Mouse (Mus musculus): ENCODE measurements around the gene Kctd12b. TPM values are rescaled to one million over a fixed set of nuclear protein-coding genes. Genes with fewer than 3 reads are reported as not detected.
A peak's percentile ranks its signal among the peaks of the same experiment; 100 is the strongest.
"Not testable (repeated sequence)": the region's sequence is repeated elsewhere in the genome, so short reads cannot be mapped to it uniquely, and the experiment has no call there.

Gene Kctd12b
- total and polyA plus RNA-seq, 3 experiments: 4.0 to 7.5 (median 5.9) TPM

GRCm38 (mm10) chrX:153719602-153720001 lies 23.4 kb upstream of the Kctd12b start:
- TF ChIP-seq CTCF (IDR thresholded peaks at IDR 0.05) (peak; percentile 68), POLR2A (IDR thresholded peaks at IDR 0.05; ENCODE audit: insufficient read depth, low read depth, low read length) (no peak), EP300 (IDR thresholded peaks at IDR 0.05; ENCODE audit: insufficient read depth, low read depth, low read length) (no peak)
- intact Hi-C loops (cut with DNase I): loop anchor here (1.0 kb wide), 1 partner anchor 330 kb away; no protein-coding TSS in a partner anchor
- no peak overlapping the region for H3K9ac ChIP-seq (ENCODE audit: low read depth, low read length)
- no peaks in the 10 kb centered on the region for H3K4me1 ChIP-seq (ENCODE audit: control insufficient read depth, insufficient read depth, low read length)
- WGBS: 30% methylated on average over 4 of the region's 4 CpGs
- no peaks in the 10 kb centered on the region for H3K79me2 ChIP-seq (replicated peaks; ENCODE audit: control insufficient read depth, insufficient read depth, low read length)
- no peak overlapping the region for H3K4me3 ChIP-seq
- H3K27me3 ChIP-seq (ENCODE audit: control insufficient read depth, insufficient read depth, low read length): no peaks in the 10 kb centered on the region
- H3K27ac ChIP-seq: no peak overlapping the region
- no peak for DNase-seq
- H3K36me3 ChIP-seq (ENCODE audit: control insufficient read depth, insufficient read depth, low read length): no peaks in the 10 kb centered on the region

GRCm38 (mm10) chrX:153716716-153717115 lies 20.5 kb upstream of the Kctd12b start:
- 76% methylated on average over 2 of the region's 2 CpGs for WGBS
- H3K27me3 ChIP-seq (ENCODE audit: control insufficient read depth, insufficient read depth, low read length): no peaks in the 10 kb centered on the region
- H3K79me2 ChIP-seq (replicated peaks; ENCODE audit: control insufficient read depth, insufficient read depth, low read length): no peaks in the 10 kb centered on the region
- DNase-seq: no peak
- intact Hi-C loops (cut with DNase I): no loop called here
- no peak overlapping the region for H3K27ac ChIP-seq
- no peak for TF ChIP-seq EP300 (IDR thresholded peaks at IDR 0.05; ENCODE audit: insufficient read depth, low read depth, low read length)
- no peak for TF ChIP-seq CTCF (IDR thresholded peaks at IDR 0.05)
- no peak for TF ChIP-seq POLR2A (IDR thresholded peaks at IDR 0.05; ENCODE audit: insufficient read depth, low read depth, low read length)
- H3K9ac ChIP-seq (ENCODE audit: low read depth, low read length): no peak overlapping the region
- H3K36me3 ChIP-seq (ENCODE audit: control insufficient read depth, insufficient read depth, low read length): no peaks in the 10 kb centered on the region
- H3K4me3 ChIP-seq: no peak overlapping the region
- no peaks in the 10 kb centered on the region for H3K4me1 ChIP-seq (ENCODE audit: control insufficient read depth, insufficient read depth, low read length)

GRCm38 (mm10) chrX:153707735-153708134 lies 11.5 kb upstream of the Kctd12b start:
- no peak overlapping the region for H3K4me3 ChIP-seq
- intact Hi-C loops (cut with DNase I): loop anchor here (1.0 to 2.0 kb wide), 2 partner anchors 71 to 108 kb away; no protein-coding TSS in a partner anchor
- DNase-seq: peak in 1 of 2 experiments; percentile 50
- WGBS: 33% methylated on average over 4 of the region's 4 CpGs
- H3K27ac ChIP-seq: no peak overlapping the region
- no peaks in the 10 kb centered on the region for H3K4me1 ChIP-seq (ENCODE audit: control insufficient read depth, insufficient read depth, low read length)
- H3K27me3 ChIP-seq (ENCODE audit: control insufficient read depth, insufficient read depth, low read length): no peaks in the 10 kb centered on the region
- H3K79me2 ChIP-seq (replicated peaks; ENCODE audit: control insufficient read depth, insufficient read depth, low read length): no peaks in the 10 kb centered on the region
- H3K9ac ChIP-seq (ENCODE audit: low read depth, low read length): no peak overlapping the region
- H3K36me3 ChIP-seq (ENCODE audit: control insufficient read depth, insufficient read depth, low read length): no peaks in the 10 kb centered on the region
- TF ChIP-seq EP300 (IDR thresholded peaks at IDR 0.05; ENCODE audit: insufficient read depth, low read depth, low read length) (no peak), CTCF (IDR thresholded peaks at IDR 0.05) (peak; percentile 80)

GRCm38 (mm10) chrX:153700463-153700862 lies 4.3 kb upstream of the Kctd12b start:
- H3K79me2 ChIP-seq (replicated peaks; ENCODE audit: control insufficient read depth, insufficient read depth, low read length): no peaks in the 10 kb centered on the region

GRCm38 (mm10) chrX:153668233-153668632 lies 28.0 kb downstream of the Kctd12b start:
- not testable (repeated sequence) for H3K27me3 ChIP-seq (ENCODE audit: control insufficient read depth, insufficient read depth, low read length); H3K4me1 ChIP-seq (ENCODE audit: control insufficient read depth, insufficient read depth, low read length); H3K9ac ChIP-seq (ENCODE audit: low read depth, low read length); H3K27ac ChIP-seq; H3K79me2 ChIP-seq (replicated peaks; ENCODE audit: control insufficient read depth, insufficient read depth, low read length); DNase-seq; H3K36me3 ChIP-seq (ENCODE audit: control insufficient read depth, insufficient read depth, low read length); H3K4me3 ChIP-seq
- WGBS: 60% methylated on average over 2 of the region's 2 CpGs
- intact Hi-C loops (cut with DNase I): loop anchor here (5.0 kb wide), 1 partner anchor 36 kb away; no protein-coding TSS in a partner anchor

More at GRCm38 (mm10) chrX:153700463-153700862, 4.3 kb upstream of the Kctd12b start:
- H3K27ac ChIP-seq: no peak overlapping the region
- H3K4me1 ChIP-seq (ENCODE audit: control insufficient read depth, insufficient read depth, low read length): no peaks in the 10 kb centered on the region
- no peak overlapping the region for H3K9ac ChIP-seq (ENCODE audit: low read depth, low read length)
- 71% methylated on average over 3 of the region's 3 CpGs for WGBS
- no peak for DNase-seq
- intact Hi-C loops (cut with DNase I): no loop called here
- TF ChIP-seq CTCF (IDR thresholded peaks at IDR 0.05) (no peak), POLR2A (IDR thresholded peaks at IDR 0.05; ENCODE audit: insufficient read depth, low read depth, low read length) (no peak), EP300 (IDR thresholded peaks at IDR 0.05; ENCODE audit: insufficient read depth, low read depth, low read length) (no peak)
- no peaks in the 10 kb centered on the region for H3K27me3 ChIP-seq (ENCODE audit: control insufficient read depth, insufficient read depth, low read length)
- no peak overlapping the region for H3K4me3 ChIP-seq
- no peaks in the 10 kb centered on the region for H3K36me3 ChIP-seq (ENCODE audit: control insufficient read depth, insufficient read depth, low read length)

GRCm38 (mm10) chrX:153664903-153665302 lies 31.3 kb downstream of the Kctd12b start:
- H3K27ac ChIP-seq: no peak overlapping the region
- H3K36me3 ChIP-seq (ENCODE audit: control insufficient read depth, insufficient read depth, low read length): no peaks in the 10 kb centered on the region
- no peak overlapping the region for H3K4me3 ChIP-seq
- no peaks in the 10 kb centered on the region for H3K4me1 ChIP-seq (ENCODE audit: control insufficient read depth, insufficient read depth, low read length)
- no peaks in the 10 kb centered on the region for H3K27me3 ChIP-seq (ENCODE audit: control insufficient read depth, insufficient read depth, low read length)
- intact Hi-C loops (cut with DNase I): loop anchor here (5.0 kb wide), 1 partner anchor 33 kb away; no protein-coding TSS in a partner anchor
- WGBS: 66% methylated on average over 3 of the region's 3 CpGs
- H3K79me2 ChIP-seq (replicated peaks; ENCODE audit: control insufficient read depth, insufficient read depth, low read length): no peaks in the 10 kb centered on the region
- no peak overlapping the region for H3K9ac ChIP-seq (ENCODE audit: low read depth, low read length)
- TF ChIP-seq EP300 (IDR thresholded peaks at IDR 0.05; ENCODE audit: insufficient read depth, low read depth, low read length): no peak
- TF ChIP-seq POLR2A (IDR thresholded peaks at IDR 0.05; ENCODE audit: insufficient read depth, low read depth, low read length): no peak
- TF ChIP-seq CTCF (IDR thresholded peaks at IDR 0.05): no peak
- no peak for DNase-seq
